Mouse (Mus musculus): ENCODE data around the gene Cox6a2.

The Cox6a2 gene

GRCm38 (mm10) chr7:128206152-128206551 lies at the start of gene Cox6a2:
Cox6a2 (minus strand) TSS chr7:128206387.
- in situ Hi-C loops (cut with MboI; ENCODE audit: unreplicated experiment in 2 of 2), result loop anchor here (5.0 to 10.0 kb wide), 5 partner anchors 44 to 224 kb away; partner anchors contain the start of gene Itgad (in 1 of the 2)

DNA sequence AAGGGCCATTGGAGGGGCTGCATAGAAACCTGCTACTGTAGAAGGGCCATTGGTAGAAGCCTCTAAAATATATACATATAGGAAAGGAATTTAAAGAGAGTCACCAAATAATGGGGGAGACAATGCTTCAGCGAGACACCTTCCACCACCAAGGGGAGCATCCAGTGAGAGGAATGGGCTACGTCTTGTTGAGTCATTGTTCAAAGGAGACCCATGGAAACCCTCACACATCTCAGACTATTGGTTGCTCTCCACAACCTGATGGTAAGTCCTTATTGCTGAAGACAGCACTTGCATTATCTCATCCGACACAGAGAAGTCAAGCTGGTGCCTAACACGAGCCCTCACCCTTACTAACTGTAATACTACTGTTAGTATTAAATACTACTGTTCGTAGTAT lies 49.6 kb upstream of the Cox6a2 start:
- in situ Hi-C loops (cut with MboI; ENCODE audit: unreplicated experiment in 2 of 2), result no loop called here

DNA sequence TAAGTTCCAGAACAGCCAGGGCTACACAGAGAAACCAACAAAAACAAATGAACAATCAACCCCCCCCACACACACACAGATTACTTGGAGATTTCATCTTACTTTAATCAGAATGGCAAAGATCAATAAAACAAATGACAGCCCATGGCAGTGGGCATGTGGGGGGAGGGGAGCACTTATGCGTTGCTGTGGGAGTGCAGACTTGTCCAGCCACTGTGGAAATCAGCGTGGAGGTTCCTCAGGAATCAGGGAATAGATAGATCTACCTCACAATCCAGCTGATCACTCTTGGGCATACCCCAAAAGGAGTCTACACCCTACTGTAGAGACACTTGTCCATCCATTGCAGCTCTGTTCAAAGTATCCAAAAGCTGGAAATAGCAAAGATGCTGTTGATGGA lies 48.8 kb upstream of the Cox6a2 start:
- in situ Hi-C loops (cut with MboI; ENCODE audit: unreplicated experiment in 2 of 2), result no loop called here

- in situ Hi-C loops (cut with MboI; ENCODE audit: unreplicated experiment in 2 of 2), result no loop called here
Measured at GRCm38 (mm10) chr7:128252609-128253008, 46.4 kb upstream of the Cox6a2 start.

GRCm38 (mm10) chr7:128251946-128252345 lies 45.8 kb upstream of the Cox6a2 start:
- in situ Hi-C loops (cut with MboI; ENCODE audit: unreplicated experiment in 2 of 2), result no loop called here

DNA sequence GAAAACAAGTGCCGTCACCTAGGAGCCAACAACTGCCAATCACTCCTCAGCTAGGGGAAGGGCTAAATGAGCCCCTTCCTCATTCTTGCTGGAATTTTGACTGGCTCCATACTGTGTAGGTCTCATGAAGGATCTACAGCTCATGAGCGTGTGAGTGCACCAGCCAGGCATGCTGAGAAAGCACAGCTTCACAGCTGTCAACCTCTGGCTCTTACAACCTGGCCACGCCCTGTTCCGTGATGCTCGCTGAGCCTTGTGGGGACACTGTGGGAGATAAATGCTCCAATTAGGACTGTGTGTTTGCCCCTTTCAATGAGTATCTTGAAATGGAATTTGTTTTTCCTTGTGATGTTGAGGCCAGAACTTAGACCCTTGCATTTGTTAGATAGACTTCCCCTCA lies 43.8 kb upstream of the Cox6a2 start:
- in situ Hi-C loops (cut with MboI; ENCODE audit: unreplicated experiment in 2 of 2), result loop anchor here (5.0 to 10.0 kb wide), 2 partner anchors 97 to 455 kb away; no protein-coding TSS in a partner anchor

DNA sequence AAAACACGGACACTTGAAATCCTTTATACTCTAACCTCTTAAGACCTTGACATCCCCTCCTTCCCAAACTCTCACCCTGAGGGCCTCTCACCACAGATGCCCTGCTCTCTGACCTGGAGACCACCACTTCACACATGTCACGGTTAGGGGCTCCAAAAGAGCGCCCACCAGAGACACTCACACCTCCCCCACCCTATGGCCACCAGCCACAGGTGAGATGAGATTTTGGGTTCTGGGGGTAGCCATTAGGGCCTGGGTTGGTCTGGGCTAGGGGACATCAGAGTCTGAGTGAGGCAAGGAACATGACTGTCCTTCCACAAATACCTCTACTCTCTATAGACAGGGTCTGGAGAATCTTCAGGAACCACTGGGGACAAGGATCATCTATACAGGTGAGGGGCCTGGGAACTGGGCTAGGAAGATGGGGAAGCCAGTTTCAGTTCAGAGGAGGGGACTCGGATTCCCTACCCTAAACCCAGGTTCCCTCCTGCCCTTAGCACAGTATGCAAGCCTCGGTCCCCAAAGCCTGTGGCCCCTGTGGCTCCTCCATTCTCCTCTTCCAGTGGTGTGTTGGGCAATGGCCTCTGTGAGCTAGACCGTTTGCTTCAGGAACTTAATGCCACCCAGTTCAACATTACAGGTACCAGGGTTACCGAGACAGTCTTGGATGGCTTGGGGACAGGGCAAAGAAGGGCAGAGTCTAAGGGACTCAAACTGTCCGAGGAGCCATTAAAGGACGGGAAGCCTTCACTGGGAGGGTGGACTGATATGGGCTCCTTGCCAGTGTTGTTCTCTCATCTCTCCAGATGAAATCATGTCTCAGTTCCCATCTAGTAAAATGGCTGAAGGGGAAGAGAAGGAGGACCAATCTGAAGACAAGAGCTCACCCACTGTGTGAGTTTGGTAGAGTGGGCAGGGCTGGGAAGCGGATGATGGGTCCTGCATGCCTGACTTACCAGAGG lies 42.2 kb upstream of the Cox6a2 start:
- in situ Hi-C loops (cut with MboI; ENCODE audit: unreplicated experiment in 2 of 2), result loop anchor here (5.0 to 10.0 kb wide), 2 partner anchors 99 to 456 kb away; no protein-coding TSS in a partner anchor

GRCm38 (mm10) chr7:128247443-128247842 lies 41.3 kb upstream of the Cox6a2 start:
- in situ Hi-C loops (cut with MboI; ENCODE audit: unreplicated experiment in 2 of 2), result loop anchor here (5.0 to 10.0 kb wide), 2 partner anchors 100 to 457 kb away; no protein-coding TSS in a partner anchor

- in situ Hi-C loops (cut with MboI; ENCODE audit: unreplicated experiment in 2 of 2), result loop anchor here (5.0 to 10.0 kb wide), 2 partner anchors 101 to 458 kb away; no protein-coding TSS in a partner anchor
Measured at GRCm38 (mm10) chr7:128246496-128247391, 40.6 kb upstream of the Cox6a2 start, which contains the start of gene Tgfb1i1. Tgfb1i1 (plus strand) TSS chr7:128246812.

DNA sequence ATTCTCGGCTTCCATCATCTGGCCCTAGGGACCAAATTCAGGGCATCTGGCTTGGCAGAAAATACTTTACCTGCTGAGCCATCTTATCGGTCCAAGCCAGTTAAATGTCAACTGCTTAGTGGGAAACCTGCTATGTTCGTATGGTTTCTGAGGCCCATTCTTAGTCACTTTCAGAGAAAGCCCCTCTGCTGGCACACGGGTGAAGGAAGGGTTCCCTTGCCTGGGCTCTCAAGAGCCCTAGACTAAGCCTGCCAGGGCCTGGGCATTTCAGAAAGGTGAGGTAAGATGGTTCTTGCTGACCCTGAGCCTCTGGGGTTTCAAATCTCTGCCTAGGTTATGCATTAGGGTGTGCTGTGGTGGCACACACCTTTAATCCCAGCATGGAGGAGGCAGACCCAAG lies 39.4 kb upstream of the Cox6a2 start:
- in situ Hi-C loops (cut with MboI; ENCODE audit: unreplicated experiment in 2 of 2), result loop anchor here (5.0 to 10.0 kb wide), 2 partner anchors 102 to 459 kb away; no protein-coding TSS in a partner anchor

- in situ Hi-C loops (cut with MboI; ENCODE audit: unreplicated experiment in 2 of 2), result loop anchor here (5.0 to 10.0 kb wide), 3 partner anchors 103 to 460 kb away; no protein-coding TSS in a partner anchor
Measured at GRCm38 (mm10) chr7:128244410-128245025, 38.3 kb upstream of the Cox6a2 start.

DNA sequence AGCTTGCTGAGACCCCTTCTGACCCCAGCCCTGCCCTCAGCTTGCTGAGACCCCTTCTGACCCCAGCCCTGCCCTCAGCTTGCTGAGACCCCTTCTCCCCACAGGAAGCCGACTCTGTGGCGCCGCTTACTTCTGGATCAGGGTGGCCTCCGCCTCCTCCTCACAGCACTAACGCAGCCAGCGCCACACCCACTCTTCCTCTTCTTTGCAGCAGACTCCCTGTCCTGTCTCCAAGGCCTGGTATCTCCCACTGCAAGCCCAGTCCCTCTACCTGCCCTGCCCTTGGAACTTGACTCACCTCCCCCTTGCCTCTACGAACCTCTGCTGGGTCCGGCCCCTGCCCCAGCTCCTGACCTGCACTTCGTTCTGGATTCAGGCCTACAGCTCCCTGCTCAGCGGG lies 37.7 kb upstream of the Cox6a2 start:
- in situ Hi-C loops (cut with MboI; ENCODE audit: unreplicated experiment in 2 of 2), result loop anchor here (5.0 to 10.0 kb wide), 2 partner anchors 458 to 461 kb away; no protein-coding TSS in a partner anchor

- in situ Hi-C loops (cut with MboI; ENCODE audit: unreplicated experiment in 2 of 2), result loop anchor here (5.0 to 10.0 kb wide), 2 partner anchors 460 to 462 kb away; no protein-coding TSS in a partner anchor
Measured at GRCm38 (mm10) chr7:128242331-128242730, 36.1 kb upstream of the Cox6a2 start.

- in situ Hi-C loops (cut with MboI; ENCODE audit: unreplicated experiment in 2 of 2), result loop anchor here (5.0 to 10.0 kb wide), 2 partner anchors 462 to 465 kb away; no protein-coding TSS in a partner anchor
Measured at GRCm38 (mm10) chr7:128240131-128240784, 34.1 kb upstream of the Cox6a2 start.

GRCm38 (mm10) chr7:128238991-128239390 lies 32.8 kb upstream of the Cox6a2 start:
- in situ Hi-C loops (cut with MboI; ENCODE audit: unreplicated experiment in 2 of 2), result loop anchor here (10.0 kb wide), 2 partner anchors 464 to 574 kb away; partner anchors contain the start of gene Setd1a (in 1 of the 2)

DNA sequence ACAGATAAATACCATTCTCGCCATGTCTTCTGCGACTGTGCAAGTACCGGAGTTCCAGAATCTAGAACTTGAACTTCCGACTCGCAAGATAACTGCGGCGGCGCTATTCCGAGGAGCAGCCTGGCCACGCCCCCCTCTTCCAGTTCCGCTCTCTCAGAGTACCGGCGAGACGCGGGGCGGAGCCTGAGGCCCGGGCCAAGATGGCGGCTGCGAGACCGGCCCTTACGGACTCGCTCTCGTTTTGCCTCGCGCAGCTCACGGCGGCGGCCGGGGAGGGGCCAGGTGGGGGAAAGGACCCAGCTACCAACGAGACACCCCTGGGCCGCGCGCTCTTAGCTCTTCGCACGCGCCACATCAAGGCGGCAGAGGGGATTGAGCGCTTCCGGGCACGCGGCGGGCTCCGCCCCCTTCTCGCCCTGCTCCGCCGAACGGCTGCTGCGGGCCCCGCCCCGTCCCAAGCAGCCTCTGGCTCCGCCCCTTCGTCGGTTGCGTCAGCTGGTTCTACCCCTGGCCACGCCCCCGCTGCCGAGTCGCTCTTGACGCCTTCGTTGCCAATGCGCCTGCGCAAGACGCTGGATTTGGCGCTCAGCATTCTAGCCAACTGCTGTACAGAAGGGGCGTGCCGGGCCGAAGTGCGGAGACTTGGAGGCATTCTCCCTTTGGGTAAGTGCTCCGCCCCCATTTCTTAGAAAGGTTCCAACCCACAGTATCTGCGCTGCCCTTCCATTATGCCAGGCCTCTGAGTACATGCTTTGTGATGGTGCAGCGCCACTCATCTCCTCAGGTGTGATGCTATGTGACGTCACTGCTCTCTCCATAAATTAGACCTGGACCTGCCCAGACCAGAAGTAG lies 32.0 kb upstream of the Cox6a2 start, which contains the start of gene 9130023H24Rik:
9130023H24Rik (minus strand) TSS at position 105 of the 852 bp plus-strand sequence.
- in situ Hi-C loops (cut with MboI; ENCODE audit: unreplicated experiment in 2 of 2), result loop anchor here (10.0 kb wide), 2 partner anchors 463 to 573 kb away; partner anchors contain the start of gene Setd1a (in 1 of the 2)

- in situ Hi-C loops (cut with MboI; ENCODE audit: unreplicated experiment in 2 of 2), result loop anchor here (10.0 kb wide), 2 partner anchors 463 to 573 kb away; partner anchors contain the start of gene Setd1a (in 1 of the 2)
Measured at GRCm38 (mm10) chr7:128237593-128237926, 31.4 kb upstream of the Cox6a2 start.

Measured in v-Abl transformed pro-B cells (cell line).